Mouse (Mus musculus) adrenal gland, postnatal 4 days (tissue): Measurements from ENCODE around the gene Cfap97d2. TPM values are rescaled to one million over a fixed set of nuclear protein-coding genes. Genes with fewer than 3 reads are reported as not detected.

Experiments used
- DNase-seq, 2 experiments: peaks; one replicate each; pipeline ENCODE4 v3.0.0; 2021 to 2022; ENCODE audit warnings: low spot score in 2 of 2, mixed read lengths in 2 of 2
- long read RNA-seq, 2 experiments: library from polyadenylated mRNA; stranded (forward); transcript quantifications; one replicate each; pipeline ENCODE4 v2.0.0; 2021
- total RNA-seq, 2 experiments: library from RNA; stranded (reverse); gene quantifications; 2 replicates each; pipeline ENCODE4 v1.2.3; 2021

The Cfap97d2 gene
- under 1 TPM; 0.51 to 0.64 TPM for total RNA-seq
- long read RNA-seq, experiment 1, result 0 reads
- long read RNA-seq, experiment 2, result 0 reads

GRCm38 (mm10) chr8:13705668-13706067 is at the start of gene Cfap97d2:
Cfap97d2 (plus strand) TSS chr8:13705889.
- DNase-seq, result peak; percentile 29 to 48

- no peak for DNase-seq
These were observed 48.2 kb upstream of the Cfap97d2 start for GRCm38 (mm10) chr8:13657479-13657878.

- no peak for DNase-seq
These were observed 45.4 kb upstream of the Cfap97d2 start for GRCm38 (mm10) chr8:13660323-13660722.

GRCm38 (mm10) chr8:13664711-13665210 is 40.9 kb upstream of the Cfap97d2 start:
- DNase-seq, result no peak

GRCm38 (mm10) chr8:13665538-13665937 is 40.2 kb upstream of the Cfap97d2 start:
- no peak for DNase-seq

- DNase-seq, result no peak
These were observed 39.7 kb upstream of the Cfap97d2 start for GRCm38 (mm10) chr8:13665944-13666343.

- no peak for DNase-seq
These were observed 37.8 kb upstream of the Cfap97d2 start for GRCm38 (mm10) chr8:13667917-13668316.

- no peak for DNase-seq
These were observed 37.3 kb upstream of the Cfap97d2 start for GRCm38 (mm10) chr8:13668367-13668766.

- DNase-seq, result no peak
These were observed 35.6 kb upstream of the Cfap97d2 start for GRCm38 (mm10) chr8:13670011-13670471.

GRCm38 (mm10) chr8:13671246-13672003 is 34.3 kb upstream of the Cfap97d2 start:
- DNase-seq, result no peak

- no peak for DNase-seq
These were observed 32.5 kb upstream of the Cfap97d2 start for GRCm38 (mm10) chr8:13673215-13673614.

GRCm38 (mm10) chr8:13674294-13675010 is 31.2 kb upstream of the Cfap97d2 start:
- DNase-seq, result no peak

GRCm38 (mm10) chr8:13675121-13675520 is 30.6 kb upstream of the Cfap97d2 start:
- DNase-seq, result no peak

- no peak for DNase-seq
These were observed 30.2 kb upstream of the Cfap97d2 start for GRCm38 (mm10) chr8:13675524-13675923.

GRCm38 (mm10) chr8:13676302-13676700 is 29.4 kb upstream of the Cfap97d2 start:
- no peak for DNase-seq

- DNase-seq, result peak; percentile 27 to 39
These were observed 28.8 kb upstream of the Cfap97d2 start for GRCm38 (mm10) chr8:13676701-13677412.

GRCm38 (mm10) chr8:13677413-13677883 is 28.2 kb upstream of the Cfap97d2 start, which contains the start of gene Rasa3:
Rasa3 (minus strand) TSS chr8:13677603.
- DNase-seq, result peak; percentile 88 to 91

- no peak for DNase-seq
These were observed 27.5 kb upstream of the Cfap97d2 start for GRCm38 (mm10) chr8:13678182-13678581.

- no peak for DNase-seq
These were observed 21.6 kb upstream of the Cfap97d2 start for GRCm38 (mm10) chr8:13684131-13684530.

GRCm38 (mm10) chr8:13685674-13686314 is 19.9 kb upstream of the Cfap97d2 start:
- DNase-seq, result no peak

GRCm38 (mm10) chr8:13686426-13686825 is 19.3 kb upstream of the Cfap97d2 start:
- DNase-seq, result no peak
